Mouse (Mus musculus) heart, adult 11 months (tissue): ENCODE measurements at regions not wholly inside any gene's neighbourhood (a gene's known extent, or its start where the extent isn't known, plus 50 kb on each side); places are given as distances from the start of the nearest gene placed in this dataset.
"Not testable (repeated sequence)": the region's sequence is repeated elsewhere in the genome, so short reads cannot be mapped to it uniquely, and the experiment has no call there.

ENCODE experiments used
- DNase-seq: peaks from one replicate; pipeline ENCODE4 v3.0.0; 2022

GRCm38 (mm10) chr10:117566648-117567378, 62.5 kb upstream of the Cpm start:
- no peak for DNase-seq

- DNase-seq, result no peak
These were observed 63.1 kb upstream of the Cpm start for GRCm38 (mm10) chr10:117566204-117566603.

- DNase-seq, result no peak
These were observed 63.7 kb upstream of the Cpm start for GRCm38 (mm10) chr10:117565529-117566086.

GRCm38 (mm10) chr10:117565110-117565509, 64.2 kb upstream of the Cpm start:
- DNase-seq, result no peak

- DNase-seq, result no peak
These were observed 64.9 kb upstream of the Cpm start for GRCm38 (mm10) chr10:117564118-117565040.

GRCm38 (mm10) chr10:117563429-117564117, 65.7 kb upstream of the Cpm start:
- DNase-seq, result no peak

- DNase-seq, result not testable (repeated sequence)
These were observed 66.5 kb upstream of the Cpm start for GRCm38 (mm10) chr10:117562850-117563248.

GRCm38 (mm10) chr10:117561909-117562849, 67.1 kb upstream of the Cpm start:
- DNase-seq, result no peak

- DNase-seq, result no peak
These were observed 68.0 kb upstream of the Cpm start for GRCm38 (mm10) chr10:117561279-117561820.

GRCm38 (mm10) chr10:117560396-117561278, 68.7 kb upstream of the Cpm start:
- DNase-seq, result no peak

- no peak for DNase-seq
These were observed 69.5 kb upstream of the Cpm start for GRCm38 (mm10) chr10:117559615-117560395.

GRCm38 (mm10) chr10:117558891-117559614, 70.2 kb upstream of the Cpm start:
- no peak for DNase-seq

GRCm38 (mm10) chr10:117558292-117558800, 71.0 kb upstream of the Cpm start:
- DNase-seq, result no peak

GRCm38 (mm10) chr10:117557666-117558065, 71.6 kb upstream of the Cpm start:
- DNase-seq, result no peak

GRCm38 (mm10) chr10:117556851-117557542, 72.3 kb upstream of the Cpm start:
- DNase-seq, result no peak

GRCm38 (mm10) chr10:117556027-117556789, 73.1 kb upstream of the Cpm start:
- DNase-seq, result no peak

GRCm38 (mm10) chr10:117555542-117555941, 73.8 kb upstream of the Cpm start:
- no peak for DNase-seq
